Mouse (Mus musculus): ENCODE results near the gene Casq2. TPM values are rescaled to one million over a fixed set of nuclear protein-coding genes. Genes with fewer than 3 reads are reported as not detected.

Casq2 gene
- polyA plus RNA-seq, 1 experiment from 2014 or later, result 5.6 TPM

GRCm38 (mm10) chr3:102194291-102195051 lies 108.3 kb downstream of the Casq2 start:
- Histone ChIP-seq H3K27me3 (ENCODE audit: insufficient read depth, poor library complexity, severe bottlenecking) (no peaks in the 10 kb centered on the region), H3K36me3 (peaks cover 10% of the 10 kb centered on the region; the same call in 1 of the 2 replicates), H3K4me3 (peak overlapping the region; percentile 45), H3K27ac (peak overlapping the region; percentile 86), H3K4me1 (peaks cover 95% of the 10 kb centered on the region), H3K9me3 (no peaks in the 10 kb centered on the region)
- WGBS, result 7% methylated on average over 11 of the region's 11 CpGs
- DNase-seq (ENCODE audit: low spot score), result no peak

GRCm38 (mm10) chr3:102195762-102196161 lies 109.5 kb downstream of the Casq2 start:
- no peaks in the 10 kb centered on the region for H3K27me3 ChIP-seq (ENCODE audit: insufficient read depth, poor library complexity, severe bottlenecking)
- DNase-seq (ENCODE audit: low spot score), result no peak
- 30% methylated on average over 2 of the region's 2 CpGs for WGBS

More at GRCm38 (mm10) chr3:102195762-102196161, 109.5 kb downstream of the Casq2 start:
- Histone ChIP-seq H3K27ac (0 out of 2 replicates have a peak overlapping the region, but pooled peaks have one; percentile 86), H3K36me3 (peaks cover 10% of the 10 kb centered on the region; the same call in 1 of the 2 replicates), H3K9me3 (no peaks in the 10 kb centered on the region), H3K4me1 (peaks cover 97% of the 10 kb centered on the region), H3K4me3 (no peak overlapping the region)

Other genes starting within 250 kb of the Casq2 start
- gene Mab21l3, start 237.5 kb upstream of the Casq2 start, polyA plus RNA-seq (2016; fragmentation: Nextera tagmentation; extraction: Ambion mirVana), result 0.40 and 0.57 TPM in 2 replicates
- gene Slc22a15, start 162.0 kb upstream of the Casq2 start, polyA plus RNA-seq (2016; fragmentation: Nextera tagmentation; extraction: Ambion mirVana), result 4.1 and 6.3 TPM in 2 replicates
- 0.27 and 0.57 TPM in 2 replicates for gene Nhlh2, start 76.3 kb upstream of the Casq2 start, polyA plus RNA-seq (2016; fragmentation: Nextera tagmentation; extraction: Ambion mirVana)
- gene Vangl1, start 118.3 kb downstream of the Casq2 start, polyA plus RNA-seq (2016; fragmentation: Nextera tagmentation; extraction: Ambion mirVana), result 26.5 and 32.8 TPM in 2 replicates

All from heart, embryonic 10.5 days (tissue).